Mouse (Mus musculus): Measurements from ENCODE around the gene Acoxl.

DNA sequence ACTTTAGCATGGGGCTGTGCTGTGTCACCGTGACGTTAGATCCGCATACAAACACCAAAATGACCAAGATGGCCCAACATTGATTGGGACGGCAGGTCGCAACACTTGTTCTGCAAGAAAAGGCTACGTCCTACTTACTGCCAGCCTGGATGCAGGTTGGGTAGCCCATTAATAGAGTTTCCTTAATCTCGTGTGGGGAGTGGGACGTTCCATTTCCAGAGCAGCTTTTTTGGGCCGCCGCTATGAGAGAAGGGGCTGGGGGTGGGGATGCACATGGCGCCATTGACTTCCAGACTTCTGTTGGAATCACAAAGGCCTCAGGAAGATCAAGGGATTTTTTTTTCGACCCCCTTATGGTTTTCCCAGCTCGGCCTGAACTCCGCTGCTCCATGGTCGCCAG is 286.0 kb downstream of the Acoxl start:
- TF ChIP-seq CTCF (IDR thresholded peaks at IDR 0.05; ENCODE audit: borderline replicate concordance, control insufficient read depth, extremely low read depth, insufficient read depth, low read length, poor library complexity) (no peak), POLR2A (IDR thresholded peaks at IDR 0.05; ENCODE audit: control insufficient read depth, extremely low read depth, insufficient read depth, low read length, poor library complexity) (no peak)
